Mouse (Mus musculus) heart, postnatal 0 days (tissue): ENCODE results near the gene Ntrk3. TPM values are rescaled to one million over a fixed set of nuclear protein-coding genes. Genes with fewer than 3 reads are reported as not detected.

Experiments
- ATAC-seq: fragments of 200-750 bp; cut with Nextera tagmentation; 2 replicates; pipeline ENCODE4 v1.8.0; 2017; ENCODE audit warnings: low read depth, moderate number of reproducible peaks, moderate library complexity; ENCODE audit not compliant: insufficient read depth
- DNase-seq: peaks from one replicate; pipeline ENCODE4 v3.0.0-alpha.2; 2016; ENCODE audit warnings: low spot score
- H3K27ac ChIP-seq: fragments of 300-500 bp; sonication (generic); 2 replicates; pipeline ENCODE4 v1.5.1; 2014; ENCODE audit warnings: low read depth, mild to moderate bottlenecking
- H3K27me3 ChIP-seq: fragments of 300-500 bp; sonication (generic); 2 replicates; pipeline ENCODE4 v1.6.1; 2014; ENCODE audit warnings: low read length, mixed read lengths; ENCODE audit not compliant: control insufficient read depth, insufficient read depth
- H3K36me3 ChIP-seq: fragments of 300-500 bp; sonication (generic); replicated peaks from 2 replicates; pipeline ENCODE4 v1.6.1; 2014; ENCODE audit warnings: low read length, mixed read lengths; ENCODE audit not compliant: control insufficient read depth, insufficient read depth
- H3K4me1 ChIP-seq: fragments of 300-500 bp; sonication (generic); 2 replicates; pipeline ENCODE4 v1.6.1; 2014; ENCODE audit warnings: antibody characterized with exemption; ENCODE audit not compliant: control insufficient read depth, insufficient read depth
- H3K4me2 ChIP-seq: fragments of 300-500 bp; sonication (generic); 2 replicates; pipeline ENCODE4 v1.6.1; 2014; ENCODE audit warnings: low read depth, mild to moderate bottlenecking, low read length, moderate library complexity
- H3K4me3 ChIP-seq: fragments of 300-500 bp; sonication (generic); 2 replicates; pipeline ENCODE4 v1.5.1; 2014; ENCODE audit warnings: low read depth, low read length
- H3K9ac ChIP-seq: fragments of 300-500 bp; sonication (generic); replicated peaks from 2 replicates; pipeline ENCODE4 v1.6.1; 2014; ENCODE audit warnings: low read depth, low read length, mixed read lengths
- H3K9me3 ChIP-seq: fragments of 300-500 bp; sonication (generic); replicated peaks from 2 replicates; pipeline ENCODE4 v1.6.1; 2016; ENCODE audit warnings: low read length; ENCODE audit not compliant: control insufficient read depth
- CTCF ChIP-seq: IDR thresholded peaks from 2 replicates; pipeline ENCODE4 v1.5.1; 2016; ENCODE audit warnings: antibody characterized with exemption, control low read depth, low read depth
- EP300 ChIP-seq: IDR thresholded peaks from 2 replicates; pipeline ENCODE4 v1.6.1; 2016; ENCODE audit warnings: antibody characterized with exemption, low read depth
- WGBS: fragments of 180-500 bp; shearing (Covaris S2); extraction: QIAGEN DNeasy Blood & Tissue Kit; methylation state at CpG from one replicate; pipeline ENCODE4 v1.1.7; 2014; 5-methylcytosine and 5-hydroxymethylcytosine counted together
- polyA plus RNA-seq: library from polyadenylated mRNA; unstranded; fragments of >200 nt; fragmentation: Nextera tagmentation; extraction: Ambion mirVana; gene quantifications from 2 replicates; pipeline ENCODE4 v1.2.1, GENCODE M21; 2015
- total RNA-seq: library from RNA; depleted of rRNA; stranded (reverse); fragments of >200 nt; gene quantifications from 2 replicates; pipeline ENCODE4 v1.2.3, GENCODE M21; 2014; ENCODE audit warnings: low replicate concordance

Ntrk3 gene
- total and polyA plus RNA-seq, 2 experiments from 2014 or later, result 1.1 to 4.2 TPM

DNA sequence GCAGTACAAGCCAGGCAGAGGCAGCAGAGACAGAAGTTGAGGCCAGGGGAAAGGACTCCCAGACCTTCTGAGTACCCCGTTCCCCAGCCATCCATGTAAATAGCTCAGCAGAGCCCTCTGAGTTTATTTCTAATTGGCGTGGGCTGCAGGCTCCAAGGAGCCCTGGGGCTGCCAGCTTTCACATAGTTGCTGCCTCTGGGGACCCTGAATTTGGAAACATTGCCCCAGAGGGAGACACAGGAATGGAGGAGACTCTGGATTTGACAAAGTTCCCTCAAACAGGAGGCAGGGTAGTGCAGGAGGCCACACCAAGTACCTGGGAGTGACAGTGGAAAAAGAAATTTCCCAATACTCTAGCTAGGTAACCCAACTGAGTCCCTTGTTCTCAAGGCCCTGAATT is 166.6 kb downstream of the Ntrk3 start:
- DNase-seq (no peak), ATAC-seq (no peak)
- no peak overlapping the region for H3K9ac ChIP-seq
- H3K36me3 ChIP-seq, result no peaks in the 10 kb centered on the region
- H3K27me3 ChIP-seq, result peaks cover 27% of the 10 kb centered on the region
- H3K9me3 ChIP-seq, result no peaks in the 10 kb centered on the region
- H3K4me2 ChIP-seq, result no peak overlapping the region
- 66% methylated on average over 2 of the region's 2 CpGs for WGBS
- TF ChIP-seq EP300 (no peak), CTCF (no peak)
- no peaks in the 10 kb centered on the region for H3K4me1 ChIP-seq
- H3K27ac ChIP-seq, result no peak overlapping the region
- no peak overlapping the region for H3K4me3 ChIP-seq

DNA sequence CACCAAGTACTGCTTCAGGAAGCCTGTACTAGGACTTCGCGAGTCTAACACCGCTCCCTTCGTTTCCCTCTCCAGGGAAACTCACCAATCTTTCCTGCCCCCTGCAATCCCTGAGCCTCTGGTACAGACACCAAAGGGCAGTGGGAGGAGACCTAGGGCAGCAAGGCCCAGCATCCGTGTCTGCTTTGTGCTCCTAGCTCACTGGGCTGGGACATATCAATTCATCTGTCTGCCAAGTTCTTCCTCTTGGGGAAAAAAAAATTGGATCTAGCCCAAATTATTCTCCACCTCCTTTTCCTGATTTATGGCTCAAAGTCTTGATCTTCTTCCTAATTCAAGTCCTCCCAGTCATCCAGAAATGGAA is 168.6 kb downstream of the Ntrk3 start:
- H3K4me3 ChIP-seq, result no peak overlapping the region
- H3K9ac ChIP-seq, result no peak overlapping the region
- H3K9me3 ChIP-seq, result no peaks in the 10 kb centered on the region
- TF ChIP-seq EP300 (no peak), CTCF (no peak)
- no peak for DNase-seq
- peak; percentile 7; the same call in 1 of the 2 replicates for ATAC-seq
- H3K27me3 ChIP-seq, result peaks cover 9% of the 10 kb centered on the region; the same call in 1 of the 2 replicates
- peak overlapping the region; percentile 36 for H3K4me2 ChIP-seq
- 5% methylated on average over 5 of the region's 5 CpGs for WGBS
- no peaks in the 10 kb centered on the region for H3K36me3 ChIP-seq
- no peak overlapping the region for H3K27ac ChIP-seq
- H3K4me1 ChIP-seq, result no peaks in the 10 kb centered on the region

- no peak overlapping the region for H3K4me3 ChIP-seq
- TF ChIP-seq CTCF, result peak; percentile 82
- no peak for TF ChIP-seq EP300
- 11% methylated on average over 16 of the region's 16 CpGs for WGBS
- no peak overlapping the region for H3K27ac ChIP-seq
- H3K4me1 ChIP-seq, result no peaks in the 10 kb centered on the region
- peak overlapping the region; percentile 36 for H3K4me2 ChIP-seq
- H3K9me3 ChIP-seq, result no peaks in the 10 kb centered on the region
- peak; percentile 35 for DNase-seq
- ATAC-seq, result peak; percentile 51
- no peaks in the 10 kb centered on the region for H3K36me3 ChIP-seq
- no peak overlapping the region for H3K9ac ChIP-seq
- peaks cover 9% of the 10 kb centered on the region; the same call in 1 of the 2 replicates for H3K27me3 ChIP-seq
These were observed 169.2 kb downstream of the Ntrk3 start for GRCm38 (mm10) chr7:78568411-78569254.

- no peak overlapping the region for H3K27ac ChIP-seq
- no peak overlapping the region for H3K4me3 ChIP-seq
- H3K9me3 ChIP-seq, result no peaks in the 10 kb centered on the region
- WGBS, result 48% methylated on average over 3 of the region's 3 CpGs
- TF ChIP-seq CTCF (peak; percentile 69), EP300 (no peak)
- H3K4me1 ChIP-seq, result no peaks in the 10 kb centered on the region
- peaks cover 9% of the 10 kb centered on the region; the same call in 1 of the 2 replicates for H3K27me3 ChIP-seq
- H3K36me3 ChIP-seq, result no peaks in the 10 kb centered on the region
- peak; percentile 38 for DNase-seq
- ATAC-seq, result no peak
- H3K9ac ChIP-seq, result no peak overlapping the region
- H3K4me2 ChIP-seq, result no peak overlapping the region
These were observed 171.2 kb downstream of the Ntrk3 start for GRCm38 (mm10) chr7:78566617-78567016.

GRCm38 (mm10) chr7:78565386-78565785 is 172.4 kb downstream of the Ntrk3 start:
- no peak overlapping the region for H3K4me2 ChIP-seq
- no peak for TF ChIP-seq EP300
- no peak for TF ChIP-seq CTCF
- no peak overlapping the region for H3K27ac ChIP-seq
- ATAC-seq, result no peak
- H3K4me3 ChIP-seq, result no peak overlapping the region
- DNase-seq, result no peak
- no peak overlapping the region for H3K9ac ChIP-seq
- no peaks in the 10 kb centered on the region for H3K9me3 ChIP-seq
- H3K4me1 ChIP-seq, result no peaks in the 10 kb centered on the region
- 92% methylated on average over 3 of the region's 3 CpGs for WGBS
- peaks cover 9% of the 10 kb centered on the region; the same call in 1 of the 2 replicates for H3K27me3 ChIP-seq
- H3K36me3 ChIP-seq, result no peaks in the 10 kb centered on the region
